Mouse (Mus musculus) stomach, embryonic 15.5 days (tissue): ENCODE measurements around the gene Rab21. TPM values are rescaled to one million over a fixed set of nuclear protein-coding genes. Genes with fewer than 3 reads are reported as not detected.

ENCODE experiments used
- ATAC-seq: fragments of 200-750 bp; cut with Nextera tagmentation; 2 replicates; pipeline ENCODE4 v1.8.0; 2017; ENCODE audit warnings: low read depth, moderate number of reproducible peaks, moderate TSS enrichment; ENCODE audit not compliant: insufficient read depth, low FRiP score
- H3K27ac ChIP-seq: fragments of 300-500 bp; sonication (generic); 2 replicates; pipeline ENCODE4 v1.5.1; 2015; ENCODE audit warnings: mild to moderate bottlenecking, inconsistent platforms
- H3K27me3 ChIP-seq: fragments of 300-500 bp; sonication (generic); replicated peaks from 2 replicates; pipeline ENCODE4 v1.6.1; 2015; ENCODE audit warnings: inconsistent platforms
- H3K36me3 ChIP-seq: fragments of 300-500 bp; sonication (generic); 2 replicates; pipeline ENCODE4 v1.6.1; 2015; ENCODE audit warnings: inconsistent platforms
- H3K4me1 ChIP-seq: fragments of 300-500 bp; sonication (generic); 2 replicates; pipeline ENCODE4 v1.6.1; 2015; ENCODE audit warnings: inconsistent platforms
- H3K4me2 ChIP-seq: fragments of 300-500 bp; sonication (generic); 2 replicates; pipeline ENCODE4 v1.6.1; 2015; ENCODE audit warnings: mild to moderate bottlenecking, inconsistent platforms
- H3K4me3 ChIP-seq: fragments of 300-500 bp; sonication (generic); replicated peaks from 2 replicates; pipeline ENCODE4 v1.5.1; 2015; ENCODE audit warnings: inconsistent platforms
- H3K9ac ChIP-seq: fragments of 300-500 bp; sonication (generic); 2 replicates; pipeline ENCODE4 v1.6.1; 2015; ENCODE audit warnings: inconsistent platforms
- H3K9me3 ChIP-seq: fragments of 300-500 bp; sonication (generic); 2 replicates; pipeline ENCODE4 v1.6.1; 2016; ENCODE audit warnings: inconsistent platforms
- WGBS: fragments of 180-500 bp; shearing (Covaris S2); methylation state at CpG from one replicate; pipeline ENCODE4 v1.1.7; 2015; 5-methylcytosine and 5-hydroxymethylcytosine counted together
- polyA plus RNA-seq: library from polyadenylated mRNA; unstranded; fragments of >200 nt; fragmentation: Nextera tagmentation; extraction: Ambion mirVana; gene quantifications from 2 replicates; pipeline ENCODE4 v1.2.1, GENCODE M21; 2015

Rab21 gene
- polyA plus RNA-seq, 1 experiment from 2014 or later: 9.7 TPM

GRCm38 (mm10) chr10:115349029-115349428 lies 33.6 kb upstream of the Rab21 start:
- Histone ChIP-seq H3K9ac (no peak overlapping the region), H3K4me1 (no peaks in the 10 kb centered on the region), H3K4me2 (no peak overlapping the region), H3K27ac (no peak overlapping the region), H3K36me3 (no peaks in the 10 kb centered on the region), H3K9me3 (no peaks in the 10 kb centered on the region), H3K4me3 (no peak overlapping the region), H3K27me3 (no peaks in the 10 kb centered on the region)
- peak; percentile 56; the same call in 1 of the 2 replicates for ATAC-seq
- WGBS: 65% methylated on average over 10 of the region's 10 CpGs

- no peak for ATAC-seq
- no peaks in the 10 kb centered on the region for H3K27me3 ChIP-seq
- H3K4me3 ChIP-seq: no peak overlapping the region
- H3K4me1 ChIP-seq: no peaks in the 10 kb centered on the region
- no peak overlapping the region for H3K9ac ChIP-seq
- no peaks in the 10 kb centered on the region for H3K9me3 ChIP-seq
- no peak overlapping the region for H3K27ac ChIP-seq
- WGBS: 64% methylated on average over 6 of the region's 6 CpGs
- no peaks in the 10 kb centered on the region for H3K36me3 ChIP-seq
- no peak overlapping the region for H3K4me2 ChIP-seq
Observed at GRCm38 (mm10) chr10:115348131-115348530, 32.7 kb upstream of the Rab21 start.

GRCm38 (mm10) chr10:115346444-115346843 lies 31.1 kb upstream of the Rab21 start:
- no peaks in the 10 kb centered on the region for H3K9me3 ChIP-seq
- H3K36me3 ChIP-seq: 0 out of 2 replicates have a peak, but pooled peaks cover 4% of the 10 kb centered on the region
- no peak for ATAC-seq
- no peak overlapping the region for H3K9ac ChIP-seq
- H3K27me3 ChIP-seq: no peaks in the 10 kb centered on the region
- H3K4me3 ChIP-seq: no peak overlapping the region
- H3K4me1 ChIP-seq: no peaks in the 10 kb centered on the region
- H3K4me2 ChIP-seq: no peak overlapping the region
- no peak overlapping the region for H3K27ac ChIP-seq

GRCm38 (mm10) chr10:115342771-115343425 lies 27.5 kb upstream of the Rab21 start:
- WGBS: 84% methylated on average over 4 of the region's 4 CpGs
- H3K27ac ChIP-seq: no peak overlapping the region
- 0 out of 2 replicates have a peak, but pooled peaks cover 4% of the 10 kb centered on the region for H3K36me3 ChIP-seq
- no peaks in the 10 kb centered on the region for H3K4me1 ChIP-seq
- no peak for ATAC-seq
- H3K4me2 ChIP-seq: no peak overlapping the region
- H3K4me3 ChIP-seq: no peak overlapping the region
- H3K27me3 ChIP-seq: no peaks in the 10 kb centered on the region
- H3K9me3 ChIP-seq: no peaks in the 10 kb centered on the region
- H3K9ac ChIP-seq: no peak overlapping the region

DNA sequence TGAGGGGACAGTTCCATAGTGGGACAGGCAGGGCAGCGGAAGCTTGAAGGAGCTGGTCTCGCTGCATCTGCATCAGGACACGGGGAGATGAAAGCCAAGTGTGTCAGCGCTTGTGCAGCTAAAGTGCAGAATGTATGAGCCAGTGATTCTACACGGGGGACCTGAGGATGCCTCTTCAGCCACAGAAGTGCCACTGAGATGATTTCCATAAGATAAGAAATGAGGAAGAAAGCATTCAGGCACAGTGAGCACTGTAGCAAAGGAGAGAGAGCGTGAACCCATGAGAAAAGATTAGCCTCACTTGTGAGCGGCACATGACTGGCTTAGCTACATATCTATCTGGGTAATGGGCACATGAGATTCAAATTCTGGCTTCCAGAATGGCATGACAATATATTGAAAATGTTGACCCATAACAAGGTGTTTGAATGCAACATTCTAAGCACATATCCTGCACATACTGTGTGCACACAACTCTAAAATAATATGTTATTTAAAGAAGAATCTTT lies 24.5 kb upstream of the Rab21 start:
- Histone ChIP-seq H3K4me3 (no peak overlapping the region), H3K4me2 (no peak overlapping the region), H3K27ac (no peak overlapping the region), H3K27me3 (no peaks in the 10 kb centered on the region), H3K4me1 (no peaks in the 10 kb centered on the region), H3K9ac (no peak overlapping the region), H3K9me3 (no peaks in the 10 kb centered on the region), H3K36me3 (0 out of 2 replicates have a peak, but pooled peaks cover 4% of the 10 kb centered on the region)
- WGBS: 89% methylated on average over 7 of the region's 7 CpGs
- no peak for ATAC-seq

DNA sequence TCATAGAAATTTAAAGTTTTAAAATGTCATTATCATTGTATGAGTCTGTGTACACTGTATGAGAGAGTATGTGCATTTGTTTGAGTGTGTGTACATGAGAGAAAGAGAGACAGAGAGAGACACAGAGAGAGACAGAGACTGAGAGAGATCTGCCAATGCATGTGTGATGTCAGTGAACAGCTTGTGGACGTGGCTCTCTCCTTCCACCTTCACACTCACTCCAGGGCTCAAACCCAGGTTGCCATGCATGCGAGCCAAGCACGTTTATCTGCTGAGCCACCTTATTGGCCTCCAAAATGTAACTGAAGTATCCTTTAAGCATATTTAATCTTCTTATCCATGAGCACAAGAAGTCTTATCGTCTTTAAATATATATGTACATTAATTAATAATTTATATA lies 21.5 kb upstream of the Rab21 start:
- Histone ChIP-seq H3K27me3 (no peaks in the 10 kb centered on the region), H3K9ac (no peak overlapping the region), H3K9me3 (no peaks in the 10 kb centered on the region), H3K36me3 (no peaks in the 10 kb centered on the region), H3K4me2 (no peak overlapping the region), H3K4me3 (no peak overlapping the region), H3K27ac (no peak overlapping the region), H3K4me1 (no peaks in the 10 kb centered on the region)
- 80% methylated on average over 4 of the region's 4 CpGs for WGBS
- ATAC-seq: no peak

DNA sequence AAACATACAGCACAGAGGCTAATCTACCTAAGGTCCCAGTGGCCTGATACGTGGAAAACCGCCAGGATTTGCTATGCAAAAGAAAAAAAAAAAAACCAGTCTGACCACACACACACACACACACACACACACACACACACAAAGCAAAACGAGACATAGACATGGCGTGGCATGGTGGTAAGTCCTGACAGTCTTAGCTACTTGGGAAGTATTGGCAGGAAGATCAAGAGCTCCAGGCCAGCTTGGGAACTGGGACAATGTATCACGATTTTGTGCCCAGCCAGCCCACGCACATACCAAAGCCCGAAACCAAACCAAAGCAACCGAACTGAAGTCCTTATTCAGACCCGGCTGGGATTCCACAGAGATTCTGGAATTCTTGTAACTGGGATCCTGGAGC lies 18.1 kb upstream of the Rab21 start:
- WGBS: 78% methylated on average over 9 of the region's 9 CpGs
- no peaks in the 10 kb centered on the region for H3K27me3 ChIP-seq
- H3K4me2 ChIP-seq: no peak overlapping the region

GRCm38 (mm10) chr10:115332997-115333396 lies 17.6 kb upstream of the Rab21 start:
- Histone ChIP-seq H3K27me3 (no peaks in the 10 kb centered on the region), H3K4me3 (no peak overlapping the region), H3K4me2 (no peak overlapping the region), H3K27ac (no peak overlapping the region), H3K9ac (no peak overlapping the region), H3K9me3 (no peaks in the 10 kb centered on the region), H3K4me1 (no peaks in the 10 kb centered on the region), H3K36me3 (no peaks in the 10 kb centered on the region)
- WGBS: 86% methylated on average over 4 of the region's 4 CpGs
- ATAC-seq: no peak

More for the DNA sequence above, 18.1 kb upstream of the Rab21 start:
- no peak overlapping the region for H3K27ac ChIP-seq
- no peak for ATAC-seq
- no peaks in the 10 kb centered on the region for H3K36me3 ChIP-seq
- H3K4me3 ChIP-seq: no peak overlapping the region
- H3K4me1 ChIP-seq: no peaks in the 10 kb centered on the region
- H3K9me3 ChIP-seq: no peaks in the 10 kb centered on the region
- no peak overlapping the region for H3K9ac ChIP-seq

DNA sequence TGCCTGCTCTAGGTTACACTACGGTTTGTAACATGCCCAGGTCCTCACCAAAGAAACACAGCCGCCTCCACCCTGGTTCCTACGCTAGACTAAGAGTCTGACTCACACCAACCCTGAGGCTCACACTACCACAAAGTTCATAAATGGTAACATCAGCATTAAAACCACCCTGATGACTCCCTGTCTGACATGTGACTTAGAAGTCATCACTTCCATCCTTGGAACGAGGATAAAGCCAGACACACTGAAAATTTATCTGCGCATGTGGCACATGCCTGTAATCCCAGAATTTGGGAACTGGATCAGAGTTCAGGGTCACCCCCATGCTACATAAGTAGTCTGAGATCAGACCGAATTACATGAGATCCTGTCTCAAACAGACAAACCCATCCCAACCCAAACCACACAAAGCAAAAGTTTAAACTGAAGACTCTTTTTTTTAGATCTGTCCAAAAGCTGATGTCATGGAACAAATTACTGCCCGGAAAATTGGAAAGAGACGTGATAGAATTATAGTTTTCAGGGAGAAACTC lies 17.1 kb upstream of the Rab21 start:
- no peaks in the 10 kb centered on the region for H3K4me1 ChIP-seq
- H3K27ac ChIP-seq: no peak overlapping the region
- H3K36me3 ChIP-seq: no peaks in the 10 kb centered on the region
- H3K9ac ChIP-seq: no peak overlapping the region
- H3K27me3 ChIP-seq: no peaks in the 10 kb centered on the region
- no peak for ATAC-seq
- WGBS: 80% methylated on average over 8 of the region's 8 CpGs
- no peak overlapping the region for H3K4me3 ChIP-seq
- no peak overlapping the region for H3K4me2 ChIP-seq
- H3K9me3 ChIP-seq: no peaks in the 10 kb centered on the region

DNA sequence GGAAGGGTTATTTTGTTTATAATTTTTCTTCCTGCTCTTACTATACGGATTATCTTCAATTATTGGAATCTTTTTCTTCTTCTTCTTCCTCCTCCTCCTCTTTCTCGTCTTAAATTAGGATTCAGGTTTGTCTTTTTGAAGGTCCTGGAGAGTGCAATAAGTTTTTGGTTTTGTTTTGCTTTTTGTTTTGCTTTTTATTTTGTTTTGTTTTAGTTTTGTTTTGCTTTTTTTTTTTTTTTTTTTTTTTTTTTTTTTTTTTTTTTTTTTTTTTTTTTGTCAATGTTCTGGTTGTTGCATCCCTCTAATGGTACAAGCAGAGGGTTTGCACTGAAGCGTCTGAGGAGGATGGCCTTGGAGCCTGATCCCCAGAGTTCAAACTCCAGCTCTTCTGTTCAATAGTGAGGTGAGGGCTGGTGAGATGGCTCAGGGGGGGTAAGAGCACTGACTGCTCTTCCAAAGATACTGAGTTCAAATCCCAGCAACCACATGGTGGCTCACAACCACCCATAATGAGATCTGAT lies 13.7 kb upstream of the Rab21 start:
- no peak overlapping the region for H3K4me2 ChIP-seq
- WGBS: 79% methylated on average over 3 of the region's 3 CpGs
- no peak for ATAC-seq

DNA sequence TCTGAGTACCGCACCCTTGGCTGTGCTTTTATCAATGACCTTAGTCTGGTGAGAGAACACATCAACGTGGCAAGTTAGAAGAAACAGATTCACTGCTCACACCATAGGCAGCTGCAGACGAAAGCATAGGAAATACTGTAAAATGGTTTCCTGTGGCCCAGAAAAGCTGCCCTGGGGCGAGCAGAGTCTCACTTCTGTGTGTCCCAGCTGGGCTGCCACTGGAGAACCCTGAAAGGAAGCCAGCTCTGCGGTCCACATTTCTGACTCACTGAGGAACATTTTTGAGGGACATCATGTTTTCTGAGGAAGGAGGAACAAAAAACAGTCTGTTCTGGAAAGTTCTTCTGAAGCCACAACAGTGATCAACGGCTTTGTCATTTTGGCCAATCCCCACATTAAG lies 13.1 kb upstream of the Rab21 start:
- Histone ChIP-seq H3K9me3 (no peaks in the 10 kb centered on the region), H3K36me3 (no peaks in the 10 kb centered on the region), H3K4me3 (no peak overlapping the region), H3K9ac (no peak overlapping the region), H3K4me1 (no peaks in the 10 kb centered on the region), H3K4me2 (no peak overlapping the region), H3K27ac (no peak overlapping the region), H3K27me3 (no peaks in the 10 kb centered on the region)
- ATAC-seq: no peak
- WGBS: 65% methylated on average over 6 of the region's 6 CpGs

More for the DNA sequence above, 13.7 kb upstream of the Rab21 start:
- H3K9ac ChIP-seq: no peak overlapping the region
- H3K27ac ChIP-seq: no peak overlapping the region
- no peaks in the 10 kb centered on the region for H3K27me3 ChIP-seq
- no peaks in the 10 kb centered on the region for H3K36me3 ChIP-seq
- H3K9me3 ChIP-seq: no peaks in the 10 kb centered on the region
- no peak overlapping the region for H3K4me3 ChIP-seq
- no peaks in the 10 kb centered on the region for H3K4me1 ChIP-seq

- 6% methylated on average over 6 of the region's 6 CpGs for WGBS
- Histone ChIP-seq H3K9ac (no peak overlapping the region), H3K9me3 (no peaks in the 10 kb centered on the region), H3K36me3 (no peaks in the 10 kb centered on the region), H3K4me3 (no peak overlapping the region), H3K27ac (no peak overlapping the region), H3K4me1 (no peaks in the 10 kb centered on the region), H3K27me3 (no peaks in the 10 kb centered on the region), H3K4me2 (no peak overlapping the region)
- ATAC-seq: no peak
Observed at GRCm38 (mm10) chr10:115323295-115323694, 7.9 kb upstream of the Rab21 start.
